Mouse (Mus musculus) spleen, adult 18-20 months (tissue): ENCODE measurements around the gene Upk1a.

ENCODE experiments used
- DNase-seq, 2 experiments: peaks; one replicate each; pipeline ENCODE4 v3.0.0; 2022; ENCODE audit warnings: mixed read lengths in 2 of 2

Upk1a gene

GRCm38 (mm10) chr7:30612654-30613402, at the start of gene Upk1a:
Gene Upk1a, minus strand, starts transcription at chr7:30612847.
- DNase-seq = no peak

GRCm38 (mm10) chr7:30649591-30650540, 37.2 kb upstream of the Upk1a start, which contains the start of gene Rbm42:
Gene Rbm42, minus strand, starts transcription at chr7:30650317.
- peak; percentile 93 to 97 for DNase-seq

- no peak for DNase-seq
Observed at GRCm38 (mm10) chr7:30639083-30639482, 26.4 kb upstream of the Upk1a start.

GRCm38 (mm10) chr7:30636395-30636794, 23.7 kb upstream of the Upk1a start:
- DNase-seq = no peak

GRCm38 (mm10) chr7:30635752-30636151, 23.1 kb upstream of the Upk1a start, which contains the start of gene Etv2:
Gene Etv2, minus strand, starts transcription at chr7:30635852.
- DNase-seq = no peak

- peak in 1 of 2 experiments; percentile 44 for DNase-seq
Observed at GRCm38 (mm10) chr7:30634621-30635020, 22.0 kb upstream of the Upk1a start.

- DNase-seq = no peak
Observed at GRCm38 (mm10) chr7:30633762-30634412, 21.2 kb upstream of the Upk1a start.

- DNase-seq = no peak
Observed at GRCm38 (mm10) chr7:30629013-30629412, 16.4 kb upstream of the Upk1a start.

GRCm38 (mm10) chr7:30626647-30627046, 14.0 kb upstream of the Upk1a start:
- DNase-seq = no peak

- DNase-seq = peak; percentile 74 to 83
Observed at GRCm38 (mm10) chr7:30625530-30626384, 13.1 kb upstream of the Upk1a start, which contains the start of gene Cox6b1. Gene Cox6b1, minus strand, starts transcription at chr7:30626151.

GRCm38 (mm10) chr7:30619202-30619601, 6.6 kb upstream of the Upk1a start:
- DNase-seq = peak in 1 of 2 experiments; percentile 39

GRCm38 (mm10) chr7:30618658-30619057, 6.0 kb upstream of the Upk1a start:
- no peak for DNase-seq

GRCm38 (mm10) chr7:30615049-30615760, 2.6 kb upstream of the Upk1a start:
- no peak for DNase-seq

- no peak for DNase-seq
Observed at GRCm38 (mm10) chr7:30614454-30614853, 1.8 kb upstream of the Upk1a start.

- DNase-seq = peak; percentile 34 to 66
Observed at GRCm38 (mm10) chr7:30613529-30614112, 974 bp upstream of the Upk1a start.

- no peak for DNase-seq
Observed at GRCm38 (mm10) chr7:30610043-30610442, 2.6 kb downstream of the Upk1a start.

GRCm38 (mm10) chr7:30608476-30608875, 4.2 kb downstream of the Upk1a start:
- DNase-seq = no peak

- peak; percentile 45 to 70 for DNase-seq
Observed at GRCm38 (mm10) chr7:30607706-30608309, 4.8 kb downstream of the Upk1a start.

- no peak for DNase-seq
Observed at GRCm38 (mm10) chr7:30604944-30605343, 7.7 kb downstream of the Upk1a start.

GRCm38 (mm10) chr7:30604424-30604823, 8.2 kb downstream of the Upk1a start:
- no peak for DNase-seq
